ENCODE assay signal across 20 mouse cellular contexts in genomic region chr14:51094096-51094875, GRCm38 (mm10). TPM values are rescaled to one million over a fixed set of nuclear protein-coding genes. Genes with fewer than 3 reads are reported as not detected.
DNase-seq lines count a peak whose midpoint lies in the region; ATAC-seq and TF ChIP-seq lines count a peak whose summit lies in the region.
"Had no signal": no experiment of that assay in that cellular context is flagged by ENCODE, and none has a peak within 500 bp of the region (broad histone marks: within the 10 kb centered on the region; RNA-seq: fewer than 3 reads in every experiment).

No protein-coding gene starts in this region.

- ATAC-seq in heart, postnatal 0 days (ENCODE audit: insufficient read depth, low read depth): no peak
- ATAC-seq in lung, postnatal 0 days: no peak
- no peak for ATAC-seq in hindbrain, embryonic 12.5 days (ENCODE audit: low FRiP score)
- ATAC-seq: forebrain, embryonic 16.5 days; midbrain, embryonic 15.5 days had no signal

- 0 out of 2 replicates have a peak overlapping the region, but pooled peaks have one; percentile 15 for H3K27ac ChIP-seq in heart, postnatal 0 days (ENCODE audit: low read depth)
- 0 out of 2 replicates have a peak overlapping the region, but pooled peaks have one; percentile 20 for H3K27ac ChIP-seq in lung, postnatal 0 days (ENCODE audit: low read length)
- H3K27ac ChIP-seq in small intestine, adult 2 months (ENCODE audit: insufficient read depth, low read depth, low read length): peak overlapping the region; percentile 62; the same call in 1 of the 2 replicates
- no peak overlapping the region for H3K27ac ChIP-seq in hindbrain, embryonic 12.5 days
- H3K27ac ChIP-seq: hindbrain, embryonic 10.5 days; lung, embryonic 15.5 days; midbrain, embryonic 15.5 days had no signal

- H3K9ac ChIP-seq in heart, postnatal 0 days (replicated peaks; ENCODE audit: low read depth, low read length): no peak overlapping the region
- H3K9ac ChIP-seq in lung, postnatal 0 days (replicated peaks; ENCODE audit: low read depth): no peak overlapping the region
- H3K9ac ChIP-seq in hindbrain, embryonic 12.5 days: no peak overlapping the region
- H3K9ac ChIP-seq: lung, embryonic 15.5 days; midbrain, embryonic 15.5 days had no signal

- no peak overlapping the region for H3K4me3 ChIP-seq in heart, postnatal 0 days (ENCODE audit: low read depth, low read length)
- no peak overlapping the region for H3K4me3 ChIP-seq in lung, postnatal 0 days (ENCODE audit: low read depth, low read length)
- no peak overlapping the region for H3K4me3 ChIP-seq in small intestine, adult 2 months (ENCODE audit: low read depth, low read length)
- H3K4me3 ChIP-seq in hindbrain, embryonic 12.5 days: no peak overlapping the region
- H3K4me3 ChIP-seq: hindbrain, embryonic 10.5 days; lung, embryonic 15.5 days; midbrain, embryonic 15.5 days had no signal

- H3K27me3 ChIP-seq in heart, postnatal 0 days (ENCODE audit: control insufficient read depth, insufficient read depth, low read length): no peaks in the 10 kb centered on the region
- no peaks in the 10 kb centered on the region for H3K27me3 ChIP-seq in lung, postnatal 0 days (replicated peaks; ENCODE audit: insufficient read depth, low read length)
- no peaks in the 10 kb centered on the region for H3K27me3 ChIP-seq in small intestine, adult 2 months (ENCODE audit: control insufficient read depth, insufficient read depth, low read length)
- H3K27me3 ChIP-seq in hindbrain, embryonic 12.5 days: no peaks in the 10 kb centered on the region
- H3K27me3 ChIP-seq: lung, embryonic 15.5 days; midbrain, embryonic 15.5 days had no signal

- no peaks in the 10 kb centered on the region for H3K36me3 ChIP-seq in heart, postnatal 0 days (replicated peaks; ENCODE audit: control insufficient read depth, insufficient read depth, low read length)
- no peaks in the 10 kb centered on the region for H3K36me3 ChIP-seq in lung, postnatal 0 days (ENCODE audit: insufficient read depth, low read length)
- no peaks in the 10 kb centered on the region for H3K36me3 ChIP-seq in small intestine, adult 2 months (ENCODE audit: control insufficient read depth, insufficient read depth, low read length)
- H3K36me3 ChIP-seq in hindbrain, embryonic 12.5 days: no peaks in the 10 kb centered on the region
- H3K36me3 ChIP-seq: hindbrain, embryonic 10.5 days; lung, embryonic 15.5 days; midbrain, embryonic 15.5 days had no signal

- 74% methylated on average over 5 of the region's 5 CpGs for WGBS in heart, postnatal 0 days
- 54% methylated on average over 5 of the region's 5 CpGs for WGBS in lung, postnatal 0 days
- 58% methylated on average over 5 of the region's 5 CpGs for WGBS in small intestine, adult 2 months
- WGBS in hindbrain, embryonic 12.5 days: 85% methylated on average over 5 of the region's 5 CpGs

- TF ChIP-seq POLR2A in small intestine, adult 2 months (IDR thresholded peaks at IDR 0.05; ENCODE audit: low read depth, low read length): no peak

- no peaks in the 10 kb centered on the region for H3K9me3 ChIP-seq in heart, postnatal 0 days (replicated peaks; ENCODE audit: control insufficient read depth, low read length)
- H3K9me3 ChIP-seq in lung, postnatal 0 days (ENCODE audit: low read length): no peaks in the 10 kb centered on the region
- no peaks in the 10 kb centered on the region for H3K9me3 ChIP-seq in hindbrain, embryonic 12.5 days (replicated peaks)
- H3K9me3 ChIP-seq: hindbrain, embryonic 10.5 days; lung, embryonic 15.5 days; midbrain, embryonic 15.5 days had no signal

- no peaks in the 10 kb centered on the region for H3K4me1 ChIP-seq in heart, postnatal 0 days (ENCODE audit: control insufficient read depth, insufficient read depth)
- no peaks in the 10 kb centered on the region for H3K4me1 ChIP-seq in lung, postnatal 0 days (ENCODE audit: insufficient read depth, low read depth, low read length)
- peaks cover 2% of the 10 kb centered on the region; the same call in 1 of the 2 replicates for H3K4me1 ChIP-seq in small intestine, adult 2 months (ENCODE audit: control insufficient read depth, insufficient read depth, insufficient read length, low read length)
- H3K4me1 ChIP-seq in hindbrain, embryonic 12.5 days: no peaks in the 10 kb centered on the region; the same call in 1 of the 2 replicates

- H3K4me2 ChIP-seq in heart, postnatal 0 days (ENCODE audit: low read depth, low read length): no peak overlapping the region
- no peak overlapping the region for H3K4me2 ChIP-seq in lung, postnatal 0 days (replicated peaks; ENCODE audit: low read depth, low read length)
- H3K4me2 ChIP-seq in hindbrain, embryonic 12.5 days (replicated peaks): no peak overlapping the region
- H3K4me2 ChIP-seq: lung, embryonic 15.5 days; midbrain, embryonic 15.5 days had no signal

- no peak for TF ChIP-seq EP300 in heart, postnatal 0 days (IDR thresholded peaks at IDR 0.05; ENCODE audit: low read depth)
- no peak for TF ChIP-seq EP300 in lung, postnatal 0 days (IDR thresholded peaks at IDR 0.05)

- TF ChIP-seq CTCF in heart, postnatal 0 days (IDR thresholded peaks at IDR 0.05; ENCODE audit: low read depth): no peak
- TF ChIP-seq CTCF in lung, postnatal 0 days (IDR thresholded peaks at IDR 0.05): no peak
- no peak for TF ChIP-seq CTCF in small intestine, adult 2 months (IDR thresholded peaks at IDR 0.05; ENCODE audit: extremely low read depth, insufficient read length, insufficient replicate concordance, low read depth, low read length)

- peak; percentile 59 for DNase-seq in adrenal gland, postnatal 10 days
- DNase-seq in adrenal gland, adult (ENCODE audit: inconsistent age in 2 of 2, low spot score in 1 of 2): no peak
- DNase-seq in heart, postnatal 0 days (ENCODE audit: low spot score): no peak
- no peak for DNase-seq in heart, adult 8-10 months (ENCODE audit: low spot score)
- DNase-seq in lung, postnatal 0 days (ENCODE audit: low spot score): peak; percentile 41
- no peak for DNase-seq in lung, postnatal 25 days (ENCODE audit: low spot score)
- DNase-seq: cerebellum, adult 8-10 months; right cerebral cortex, postnatal 14 days had no signal

RNA-seq across cellular contexts. Expression of gene Ang, which starts 3.3 kb away (rescaled TPM):
- 10 to 100 TPM; 14.3 to 22.4 TPM for total RNA-seq in adrenal gland, postnatal 10 days (2021)
- 9.3 TPM in 1 of 2 replicates, not detected in the other for total RNA-seq in heart, postnatal 0 days (2014; rRNA removed; ENCODE audit: low replicate concordance)
- 2.6 and 2.9 TPM in 2 replicates for polyA plus RNA-seq in heart, postnatal 0 days (2015; fragmentation: Nextera tagmentation; extraction: Ambion mirVana)
- total RNA-seq in heart, adult 8-10 months (2022): 1 to 10 TPM; 3.6 to 9.2 (median 4.9) TPM
- polyA plus RNA-seq in lung, postnatal 0 days (2015; fragmentation: Nextera tagmentation; extraction: Ambion mirVana): 41.5 and 45.4 TPM in 2 replicates
- 21.1 and 27.1 TPM in 2 replicates for polyA plus RNA-seq in small intestine, adult 2 months (2012; rRNA removed)
- polyA plus RNA-seq in hindbrain, embryonic 12.5 days (2016; fragmentation: Nextera tagmentation; extraction: Ambion mirVana): 3.7 and 4.4 TPM in 2 replicates
- total RNA-seq: MEL had no signal

RNA-seq across cellular contexts. Expression of gene Rnase4, which starts 3.4 kb away (rescaled TPM):
- total RNA-seq in adrenal gland, postnatal 10 days (2021): 100 to 1,000 TPM in 1 of 2 experiments, 10 to 100 TPM in 1; 78.4 to 110 TPM
- 53.3 and 58.1 TPM in 2 replicates for total RNA-seq in heart, postnatal 0 days (2014; rRNA removed; ENCODE audit: low replicate concordance)
- 29.1 and 32.5 TPM in 2 replicates for polyA plus RNA-seq in heart, postnatal 0 days (2015; fragmentation: Nextera tagmentation; extraction: Ambion mirVana)
- total RNA-seq in heart, adult 8-10 months (2022): 10 to 100 TPM; 38.7 to 52.9 (median 46.5) TPM
- polyA plus RNA-seq in lung, postnatal 0 days (2015; fragmentation: Nextera tagmentation; extraction: Ambion mirVana): 423 and 443 TPM in 2 replicates
- polyA plus RNA-seq in small intestine, adult 2 months (2012; rRNA removed): 120 and 130 TPM in 2 replicates
- 17.8 and 18.7 TPM in 2 replicates for polyA plus RNA-seq in hindbrain, embryonic 12.5 days (2016; fragmentation: Nextera tagmentation; extraction: Ambion mirVana)
- total RNA-seq: MEL had no signal

RNA-seq across cellular contexts. Expression of gene Eddm3b, which starts 19.9 kb away (rescaled TPM):
- total RNA-seq in adrenal gland, postnatal 10 days (2021): not detected
- total RNA-seq in heart, postnatal 0 days (2014; rRNA removed; ENCODE audit: low replicate concordance): not detected in 2 replicates
- polyA plus RNA-seq in heart, postnatal 0 days (2015; fragmentation: Nextera tagmentation; extraction: Ambion mirVana): not detected in 2 replicates
- total RNA-seq in heart, adult 8-10 months (2022): not detected
- 0.08 and 0.15 TPM in 2 replicates for polyA plus RNA-seq in lung, postnatal 0 days (2015; fragmentation: Nextera tagmentation; extraction: Ambion mirVana)
- polyA plus RNA-seq in small intestine, adult 2 months (2012; rRNA removed): not detected in 2 replicates
- polyA plus RNA-seq in hindbrain, embryonic 12.5 days (2016; fragmentation: Nextera tagmentation; extraction: Ambion mirVana): not detected in 2 replicates
- total RNA-seq: left cerebral cortex, adult 18-20 months; MEL had no signal
- polyA plus RNA-seq: embryonic facial prominence, embryonic 11.5 days; forebrain, embryonic 16.5 days; hindbrain, embryonic 10.5 days; lung, embryonic 15.5 days; midbrain, embryonic 15.5 days; neural tube, embryonic 14.5 days; testis, adult 2 months had no signal

RNA-seq across cellular contexts. Expression of gene Olfr750, which starts 20.1 kb away (rescaled TPM):
- total RNA-seq in adrenal gland, postnatal 10 days (2021): not detected
- not detected in 2 replicates for total RNA-seq in heart, postnatal 0 days (2014; rRNA removed; ENCODE audit: low replicate concordance)
- not detected in 2 replicates for polyA plus RNA-seq in heart, postnatal 0 days (2015; fragmentation: Nextera tagmentation; extraction: Ambion mirVana)
- not detected for total RNA-seq in heart, adult 8-10 months (2022)
- 0.05 and 0.10 TPM in 2 replicates for polyA plus RNA-seq in lung, postnatal 0 days (2015; fragmentation: Nextera tagmentation; extraction: Ambion mirVana)
- polyA plus RNA-seq in small intestine, adult 2 months (2012; rRNA removed): 0.01 TPM in 1 of 2 replicates, not detected in the other
- polyA plus RNA-seq in hindbrain, embryonic 12.5 days (2016; fragmentation: Nextera tagmentation; extraction: Ambion mirVana): not detected in 2 replicates
- total RNA-seq: left cerebral cortex, adult 18-20 months; MEL had no signal
- polyA plus RNA-seq: embryonic facial prominence, embryonic 11.5 days; kidney, adult 2 months; lung, embryonic 15.5 days; neural tube, embryonic 14.5 days had no signal

RNA-seq across cellular contexts. Expression of gene Rnase6, which starts 29.4 kb away (rescaled TPM):
- total RNA-seq in adrenal gland, postnatal 10 days (2021): 1 to 10 TPM; 1.6 to 2.0 TPM
- not detected in 2 replicates for total RNA-seq in heart, postnatal 0 days (2014; rRNA removed; ENCODE audit: low replicate concordance)
- polyA plus RNA-seq in heart, postnatal 0 days (2015; fragmentation: Nextera tagmentation; extraction: Ambion mirVana): 0.63 and 0.81 TPM in 2 replicates
- total RNA-seq in heart, adult 8-10 months (2022): under 1 TPM; 0.16 to 0.63 (median 0.33) TPM
- 2.9 and 3.2 TPM in 2 replicates for polyA plus RNA-seq in lung, postnatal 0 days (2015; fragmentation: Nextera tagmentation; extraction: Ambion mirVana)
- polyA plus RNA-seq in small intestine, adult 2 months (2012; rRNA removed): 9.7 and 15.0 TPM in 2 replicates
- 0.46 TPM in 1 of 2 replicates, not detected in the other for polyA plus RNA-seq in hindbrain, embryonic 12.5 days (2016; fragmentation: Nextera tagmentation; extraction: Ambion mirVana)
- total RNA-seq: left cerebral cortex, adult 18-20 months had no signal
- polyA plus RNA-seq: embryonic facial prominence, embryonic 11.5 days; hindbrain, embryonic 10.5 days; neural tube, embryonic 14.5 days had no signal

Comparison
In these comparisons a context has a peak if more than half of its experiments do, and no peak if none do; other contexts are left out.
1. DNase-seq: peak in adrenal gland, postnatal 10 days (single experiment) and lung, postnatal 0 days (single experiment); none in adrenal gland, adult (0 of 2), heart, postnatal 0 days (single experiment), heart, adult 8-10 months (single experiment) and lung, postnatal 25 days (single experiment).